Mouse (Mus musculus): Measurements from ENCODE around the gene Prelp. TPM values are rescaled to one million over a fixed set of nuclear protein-coding genes. Genes with fewer than 3 reads are reported as not detected.

Prelp gene
- polyA plus RNA-seq, 1 experiment: 13.3 TPM

- TF ChIP-seq CTCF (IDR thresholded peaks at IDR 0.05; ENCODE audit: borderline replicate concordance, control insufficient read depth, extremely low read depth, insufficient read depth, low read length, poor library complexity) (no peak), POLR2A (IDR thresholded peaks at IDR 0.05; ENCODE audit: control insufficient read depth, extremely low read depth, insufficient read depth, low read length, poor library complexity) (no peak)
- no peaks in the 10 kb centered on the region for H3K27me3 ChIP-seq (ENCODE audit: control insufficient read depth, insufficient read depth, low read length)
- 87% methylated on average over 5 of the region's 5 CpGs for WGBS
- no peak for DNase-seq
- peaks cover 9% of the 10 kb centered on the region for H3K4me1 ChIP-seq (replicated peaks; ENCODE audit: control insufficient read depth, insufficient read depth, low read length)
- no peak overlapping the region for H3K27ac ChIP-seq (ENCODE audit: control insufficient read depth, insufficient read depth, low read length)
- no peaks in the 10 kb centered on the region for H3K36me3 ChIP-seq (ENCODE audit: control insufficient read depth, insufficient read depth, low read length)
- no peak overlapping the region for H3K4me3 ChIP-seq (ENCODE audit: control insufficient read depth, insufficient read depth, low read length)
These were observed 33.5 kb downstream of the Prelp start for GRCm38 (mm10) chr1:133887538-133888250.

- no peak for DNase-seq
- Histone ChIP-seq H3K27ac (ENCODE audit: control insufficient read depth, insufficient read depth, low read length) (no peak overlapping the region), H3K4me3 (ENCODE audit: control insufficient read depth, insufficient read depth, low read length) (no peak overlapping the region), H3K27me3 (ENCODE audit: control insufficient read depth, insufficient read depth, low read length) (no peaks in the 10 kb centered on the region), H3K4me1 (replicated peaks; ENCODE audit: control insufficient read depth, insufficient read depth, low read length) (peaks cover 6% of the 10 kb centered on the region; the same call in 1 of the 2 replicates), H3K36me3 (ENCODE audit: control insufficient read depth, insufficient read depth, low read length) (no peaks in the 10 kb centered on the region)
- WGBS: 14% methylated on average over 8 of the region's 8 CpGs
- TF ChIP-seq CTCF (IDR thresholded peaks at IDR 0.05; ENCODE audit: borderline replicate concordance, control insufficient read depth, extremely low read depth, insufficient read depth, low read length, poor library complexity) (no peak), POLR2A (IDR thresholded peaks at IDR 0.05; ENCODE audit: control insufficient read depth, extremely low read depth, insufficient read depth, low read length, poor library complexity) (no peak)
These were observed 34.2 kb downstream of the Prelp start for GRCm38 (mm10) chr1:133887044-133887443.

- WGBS: 46% methylated on average over 6 of the region's 6 CpGs
- H3K4me1 ChIP-seq (replicated peaks; ENCODE audit: control insufficient read depth, insufficient read depth, low read length): peaks cover 2% of the 10 kb centered on the region; the same call in 1 of the 2 replicates
- no peak for TF ChIP-seq POLR2A (IDR thresholded peaks at IDR 0.05; ENCODE audit: control insufficient read depth, extremely low read depth, insufficient read depth, low read length, poor library complexity)
- no peak for TF ChIP-seq CTCF (IDR thresholded peaks at IDR 0.05; ENCODE audit: borderline replicate concordance, control insufficient read depth, extremely low read depth, insufficient read depth, low read length, poor library complexity)
These were observed 34.8 kb downstream of the Prelp start for GRCm38 (mm10) chr1:133886431-133886830.

GRCm38 (mm10) chr1:133885811-133886210, 35.4 kb downstream of the Prelp start:
- no peak overlapping the region for H3K4me3 ChIP-seq (ENCODE audit: control insufficient read depth, insufficient read depth, low read length)
- H3K4me1 ChIP-seq (replicated peaks; ENCODE audit: control insufficient read depth, insufficient read depth, low read length): no peaks in the 10 kb centered on the region
- no peaks in the 10 kb centered on the region for H3K27me3 ChIP-seq (ENCODE audit: control insufficient read depth, insufficient read depth, low read length)
- WGBS: 20% methylated on average over 7 of the region's 7 CpGs
- no peak for TF ChIP-seq POLR2A (IDR thresholded peaks at IDR 0.05; ENCODE audit: control insufficient read depth, extremely low read depth, insufficient read depth, low read length, poor library complexity)
- no peak for TF ChIP-seq CTCF (IDR thresholded peaks at IDR 0.05; ENCODE audit: borderline replicate concordance, control insufficient read depth, extremely low read depth, insufficient read depth, low read length, poor library complexity)
- H3K36me3 ChIP-seq (ENCODE audit: control insufficient read depth, insufficient read depth, low read length): no peaks in the 10 kb centered on the region
- no peak for DNase-seq
- H3K27ac ChIP-seq (ENCODE audit: control insufficient read depth, insufficient read depth, low read length): no peak overlapping the region

More at GRCm38 (mm10) chr1:133886431-133886830, 34.8 kb downstream of the Prelp start:
- H3K4me3 ChIP-seq (ENCODE audit: control insufficient read depth, insufficient read depth, low read length): no peak overlapping the region
- no peaks in the 10 kb centered on the region for H3K36me3 ChIP-seq (ENCODE audit: control insufficient read depth, insufficient read depth, low read length)
- H3K27me3 ChIP-seq (ENCODE audit: control insufficient read depth, insufficient read depth, low read length): no peaks in the 10 kb centered on the region
- no peak overlapping the region for H3K27ac ChIP-seq (ENCODE audit: control insufficient read depth, insufficient read depth, low read length)
- no peak for DNase-seq

GRCm38 (mm10) chr1:133884746-133885145, 36.5 kb downstream of the Prelp start:
- no peak for DNase-seq
- Histone ChIP-seq H3K27ac (ENCODE audit: control insufficient read depth, insufficient read depth, low read length) (no peak overlapping the region), H3K36me3 (ENCODE audit: control insufficient read depth, insufficient read depth, low read length) (no peaks in the 10 kb centered on the region), H3K4me1 (replicated peaks; ENCODE audit: control insufficient read depth, insufficient read depth, low read length) (no peaks in the 10 kb centered on the region), H3K27me3 (ENCODE audit: control insufficient read depth, insufficient read depth, low read length) (no peaks in the 10 kb centered on the region), H3K4me3 (ENCODE audit: control insufficient read depth, insufficient read depth, low read length) (no peak overlapping the region)
- WGBS: 93% methylated on average over 9 of the region's 9 CpGs
- TF ChIP-seq POLR2A (IDR thresholded peaks at IDR 0.05; ENCODE audit: control insufficient read depth, extremely low read depth, insufficient read depth, low read length, poor library complexity) (no peak), CTCF (IDR thresholded peaks at IDR 0.05; ENCODE audit: borderline replicate concordance, control insufficient read depth, extremely low read depth, insufficient read depth, low read length, poor library complexity) (no peak)

GRCm38 (mm10) chr1:133884090-133884489, 37.1 kb downstream of the Prelp start:
- H3K4me3 ChIP-seq (ENCODE audit: control insufficient read depth, insufficient read depth, low read length): no peak overlapping the region
- DNase-seq: no peak
- H3K27me3 ChIP-seq (ENCODE audit: control insufficient read depth, insufficient read depth, low read length): no peaks in the 10 kb centered on the region
- no peak overlapping the region for H3K27ac ChIP-seq (ENCODE audit: control insufficient read depth, insufficient read depth, low read length)
- H3K36me3 ChIP-seq (ENCODE audit: control insufficient read depth, insufficient read depth, low read length): no peaks in the 10 kb centered on the region
- TF ChIP-seq POLR2A (IDR thresholded peaks at IDR 0.05; ENCODE audit: control insufficient read depth, extremely low read depth, insufficient read depth, low read length, poor library complexity): no peak
- no peak for TF ChIP-seq CTCF (IDR thresholded peaks at IDR 0.05; ENCODE audit: borderline replicate concordance, control insufficient read depth, extremely low read depth, insufficient read depth, low read length, poor library complexity)
- no peaks in the 10 kb centered on the region for H3K4me1 ChIP-seq (replicated peaks; ENCODE audit: control insufficient read depth, insufficient read depth, low read length)
- 94% methylated on average over 6 of the region's 6 CpGs for WGBS
